8 mouse cellular contexts compared by ENCODE assay signal in the genomic region with DNA sequence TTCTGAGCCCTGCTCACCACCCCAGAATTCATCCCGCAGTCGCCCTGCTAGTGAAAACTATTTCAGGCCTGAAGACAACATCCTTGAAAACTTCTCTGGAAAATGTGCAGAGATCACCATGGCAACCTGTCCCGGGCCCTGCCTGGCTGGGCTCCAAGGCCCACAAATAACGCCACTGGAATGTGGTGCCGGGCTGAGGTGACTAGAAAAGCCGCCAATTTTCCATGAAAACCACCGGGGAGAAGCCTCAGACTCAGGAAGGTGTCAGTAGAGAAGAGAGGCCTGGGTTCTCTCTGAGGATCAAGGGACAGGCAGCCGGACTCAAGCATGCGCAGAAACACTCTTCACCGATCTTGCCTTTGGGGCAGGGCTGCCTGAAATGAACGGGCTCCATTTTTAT. TPM values are rescaled to one million over a fixed set of nuclear protein-coding genes. Genes with fewer than 3 reads are reported as not detected.
DNase-seq lines count a peak whose midpoint lies in the region; ATAC-seq and TF ChIP-seq lines count a peak whose summit lies in the region.

No protein-coding gene starts in this region.

- no peaks in the 10 kb centered on the region for H3K27me3 ChIP-seq in hindbrain, embryonic 15.5 days
- H3K27me3 ChIP-seq in midbrain, embryonic 12.5 days = no peaks in the 10 kb centered on the region
- H3K27me3 ChIP-seq in stomach, postnatal 0 days (ENCODE audit: control insufficient read depth, insufficient read depth, low read length) = no peaks in the 10 kb centered on the region

- no peak for TF ChIP-seq POLR2A in cortical plate, adult 2 months (IDR thresholded peaks at IDR 0.05; ENCODE audit: extremely low read depth, insufficient read depth, low read length)

- peak overlapping the region; percentile 29; the same call in 1 of the 2 replicates for H3K4me2 ChIP-seq in hindbrain, embryonic 15.5 days
- no peak overlapping the region; the same call in 1 of the 2 replicates for H3K4me2 ChIP-seq in midbrain, embryonic 12.5 days (replicated peaks)
- H3K4me2 ChIP-seq in stomach, postnatal 0 days (replicated peaks; ENCODE audit: low read depth) = no peak overlapping the region

- 12% methylated on average over 11 of the region's 11 CpGs for WGBS in hindbrain, embryonic 15.5 days
- WGBS in midbrain, embryonic 12.5 days = 23% methylated on average over 11 of the region's 11 CpGs
- 13% methylated on average over 11 of the region's 11 CpGs for WGBS in stomach, postnatal 0 days

- peaks cover 13% of the 10 kb centered on the region for H3K4me1 ChIP-seq in cortical plate, adult 2 months (ENCODE audit: control insufficient read depth, insufficient read depth, low read length)
- H3K4me1 ChIP-seq in hindbrain, embryonic 15.5 days (replicated peaks) = peaks cover 18% of the 10 kb centered on the region
- H3K4me1 ChIP-seq in midbrain, embryonic 12.5 days = peaks cover 17% of the 10 kb centered on the region
- peaks cover 10% of the 10 kb centered on the region; the same call in 1 of the 2 replicates for H3K4me1 ChIP-seq in stomach, postnatal 0 days (replicated peaks; ENCODE audit: control insufficient read depth, insufficient read depth)

- H3K36me3 ChIP-seq in hindbrain, embryonic 15.5 days = no peaks in the 10 kb centered on the region
- no peaks in the 10 kb centered on the region for H3K36me3 ChIP-seq in midbrain, embryonic 12.5 days
- no peaks in the 10 kb centered on the region for H3K36me3 ChIP-seq in stomach, postnatal 0 days (ENCODE audit: control insufficient read depth, insufficient read depth, low read length)

- no peak overlapping the region for H3K9ac ChIP-seq in hindbrain, embryonic 15.5 days
- no peak overlapping the region for H3K9ac ChIP-seq in midbrain, embryonic 12.5 days (replicated peaks)
- 0 out of 2 replicates have a peak overlapping the region, but pooled peaks have one; percentile 8 for H3K9ac ChIP-seq in stomach, postnatal 0 days (ENCODE audit: low read length)

- intact Hi-C loops in gastrocnemius, adult 2 months (cut with DNase I) = no loop called here

- H3K27ac ChIP-seq in cortical plate, adult 2 months (ENCODE audit: insufficient read depth, low read length) = peak overlapping the region; percentile 31; the same call in 1 of the 2 replicates
- H3K27ac ChIP-seq in gastrocnemius, adult 2 months = peak overlapping the region; percentile 90
- H3K27ac ChIP-seq in hindbrain, embryonic 15.5 days (replicated peaks) = peak overlapping the region; percentile 25
- peak overlapping the region; percentile 69 for H3K27ac ChIP-seq in midbrain, embryonic 12.5 days (replicated peaks)
- H3K27ac ChIP-seq in stomach, postnatal 0 days (replicated peaks) = peak overlapping the region; percentile 84

- peak; percentile 97 for DNase-seq in Muller cell, postnatal 12 days (ENCODE audit: inconsistent ontology term)
- DNase-seq in gastrocnemius, adult 2 months = peak; percentile 83
- DNase-seq in left cerebral cortex, adult 18-20 months (ENCODE audit: low spot score in 2 of 2) = peak; percentile 66 to 85
- DNase-seq in stomach, postnatal 0 days (ENCODE audit: low spot score) = peak; percentile 68

- H3K9me3 ChIP-seq in hindbrain, embryonic 15.5 days = no peaks in the 10 kb centered on the region
- no peaks in the 10 kb centered on the region for H3K9me3 ChIP-seq in midbrain, embryonic 12.5 days
- no peaks in the 10 kb centered on the region for H3K9me3 ChIP-seq in stomach, postnatal 0 days (ENCODE audit: control insufficient read depth, low read length)

- no peak overlapping the region for H3K4me3 ChIP-seq in cortical plate, adult 2 months (ENCODE audit: insufficient read depth, low read length)
- H3K4me3 ChIP-seq in gastrocnemius, adult 2 months = peak overlapping the region; percentile 32
- no peak overlapping the region for H3K4me3 ChIP-seq in hindbrain, embryonic 15.5 days
- no peak overlapping the region for H3K4me3 ChIP-seq in midbrain, embryonic 12.5 days
- no peak overlapping the region for H3K4me3 ChIP-seq in stomach, postnatal 0 days (ENCODE audit: low read depth, low read length)

- no peak for TF ChIP-seq CTCF in cortical plate, adult 2 months (IDR thresholded peaks at IDR 0.05; ENCODE audit: extremely low read depth, insufficient read depth, low read length)
- TF ChIP-seq CTCF in gastrocnemius, adult 2 months (IDR thresholded peaks at IDR 0.05) = no peak
- TF ChIP-seq CTCF in stomach, postnatal 0 days (IDR thresholded peaks at IDR 0.05; ENCODE audit: low read depth) = no peak

- no peak for ATAC-seq in hindbrain, embryonic 15.5 days (ENCODE audit: low FRiP score, low read depth)
- no peak for ATAC-seq in midbrain, embryonic 12.5 days (ENCODE audit: low FRiP score, low read depth)
- ATAC-seq in stomach, postnatal 0 days (ENCODE audit: low FRiP score, low TSS enrichment) = peak; percentile 71; the same call in 1 of the 2 replicates
- ATAC-seq in erythroid progenitor cell, adult 5-6 weeks (replicated peaks; ENCODE audit: low FRiP score, poor library complexity, severe bottlenecking) = no peak

- TF ChIP-seq EP300 in stomach, postnatal 0 days (optimal IDR thresholded peaks at IDR 0.05) = no peak

RNA-seq across cellular contexts. Expression of a gene that starts 27.1 kb away (rescaled TPM):
- polyA plus RNA-seq in cortical plate, adult 2 months (2012; rRNA removed) = 49.1 and 54.7 TPM in 2 replicates
- total RNA-seq in gastrocnemius, adult 2 months (2021) = 10 to 100 TPM; 27.2 to 30.6 TPM
- 164 and 168 TPM in 2 replicates for polyA plus RNA-seq in hindbrain, embryonic 15.5 days (2015; fragmentation: Nextera tagmentation; extraction: Ambion mirVana)
- 10 to 100 TPM; 72.3 to 76.1 TPM for total RNA-seq in left cerebral cortex, adult 18-20 months (2021)
- 351 and 371 TPM in 2 replicates for polyA plus RNA-seq in midbrain, embryonic 12.5 days (2016; fragmentation: Nextera tagmentation; extraction: Ambion mirVana)
- polyA plus RNA-seq in stomach, postnatal 0 days (2015; fragmentation: Nextera tagmentation; extraction: Ambion mirVana) = 83.7 and 88.1 TPM in 2 replicates
- 410 and 552 TPM in 2 replicates for total RNA-seq in erythroid progenitor cell, adult 5-6 weeks (2015; ENCODE audit: low replicate concordance)
- total RNA-seq in erythroid progenitor cell, adult 5-6 weeks (2017; ENCODE audit: low replicate concordance) = 431 and 814 TPM in 2 replicates

RNA-seq across cellular contexts. Expression of a gene that starts 45.2 kb away (rescaled TPM):
- 55.4 and 61.0 TPM in 2 replicates for polyA plus RNA-seq in cortical plate, adult 2 months (2012; rRNA removed)
- 10 to 100 TPM; 36.7 to 44.8 TPM for total RNA-seq in gastrocnemius, adult 2 months (2021)
- polyA plus RNA-seq in hindbrain, embryonic 15.5 days (2015; fragmentation: Nextera tagmentation; extraction: Ambion mirVana) = 97.7 and 97.9 TPM in 2 replicates
- 10 to 100 TPM; 39.6 to 52.7 TPM for total RNA-seq in left cerebral cortex, adult 18-20 months (2021)
- 189 and 199 TPM in 2 replicates for polyA plus RNA-seq in midbrain, embryonic 12.5 days (2016; fragmentation: Nextera tagmentation; extraction: Ambion mirVana)
- 101 TPM in 2 replicates for polyA plus RNA-seq in stomach, postnatal 0 days (2015; fragmentation: Nextera tagmentation; extraction: Ambion mirVana)
- 245 and 298 TPM in 2 replicates for total RNA-seq in erythroid progenitor cell, adult 5-6 weeks (2015; ENCODE audit: low replicate concordance)
- total RNA-seq in erythroid progenitor cell, adult 5-6 weeks (2017; ENCODE audit: low replicate concordance) = 215 and 282 TPM in 2 replicates

Comparison
In these comparisons a context has a peak if more than half of its experiments do, and no peak if none do; other contexts are left out.
1. H3K27ac ChIP-seq: peak in every context shown above with its lines; median percentile 90 in gastrocnemius, adult 2 months; 84 in stomach, postnatal 0 days; 69 in midbrain, embryonic 12.5 days; 31 in cortical plate, adult 2 months; 25 in hindbrain, embryonic 15.5 days.